Mouse (Mus musculus) heart, postnatal 0 days (tissue): Measurements from ENCODE around the gene Zfp609.

Experiments
- CTCF ChIP-seq: IDR thresholded peaks from 2 replicates; pipeline ENCODE4 v1.5.1; 2016; ENCODE audit warnings: antibody characterized with exemption, control low read depth, low read depth
- EP300 ChIP-seq: IDR thresholded peaks from 2 replicates; pipeline ENCODE4 v1.6.1; 2016; ENCODE audit warnings: antibody characterized with exemption, low read depth

GRCm38 (mm10) chr9:65776137-65776872, 51.1 kb downstream of the Zfp609 start:
- TF ChIP-seq CTCF (no peak), EP300 (no peak)
